Mouse (Mus musculus) embryonic fibroblast, embryonic 13.5 days (primary cell): Measurements from ENCODE around the gene Atf6. TPM values are rescaled to one million over a fixed set of nuclear protein-coding genes. Genes with fewer than 3 reads are reported as not detected.
A peak's percentile ranks its signal among the peaks of the same experiment; 100 is the strongest.

Experiments
- H3K27ac ChIP-seq: 2 replicates; pipeline ENCODE4 v1.5.1; 2012; ENCODE audit warnings: low read length, control low read depth, inconsistent platforms; ENCODE audit not compliant: insufficient read depth
- H3K4me1 ChIP-seq: 2 replicates; pipeline ENCODE4 v1.6.1; 2011; ENCODE audit warnings: low read length; ENCODE audit not compliant: control insufficient read depth, insufficient read depth
- H3K4me3 ChIP-seq: 2 replicates; pipeline ENCODE4 v1.5.1; 2011; ENCODE audit warnings: mild to moderate bottlenecking, control low read depth, low read length; ENCODE audit not compliant: insufficient read depth
- CTCF ChIP-seq: IDR thresholded peaks from 2 replicates; pipeline ENCODE4 v1.5.1; 2011; ENCODE audit warnings: mild to moderate bottlenecking, control low read depth, low read length, moderate library complexity, borderline replicate concordance; ENCODE audit not compliant: insufficient read depth
- POLR2A ChIP-seq: IDR thresholded peaks from 2 replicates; pipeline ENCODE4 v1.6.1; 2011; ENCODE audit warnings: low read depth, mild to moderate bottlenecking, control low read depth, low read length, moderate library complexity
- polyA plus RNA-seq: library from polyadenylated mRNA; stranded (reverse); fragments of >200 nt; gene quantifications from 2 replicates; pipeline ENCODE4 v1.2.4, GENCODE M21; 2011; ENCODE audit warnings: low read depth; ENCODE audit not compliant: missing spikeins, insufficient read length

The Atf6 gene
- polyA plus RNA-seq, 1 experiment = 26.8 TPM

GRCm38 (mm10) chr1:170679624-170680023 is 187.9 kb downstream of the Atf6 start:
- Histone ChIP-seq H3K4me1 (no peaks in the 10 kb centered on the region), H3K27ac (no peak overlapping the region), H3K4me3 (no peak overlapping the region)
- no peak for TF ChIP-seq POLR2A
- no peak for TF ChIP-seq CTCF

DNA sequence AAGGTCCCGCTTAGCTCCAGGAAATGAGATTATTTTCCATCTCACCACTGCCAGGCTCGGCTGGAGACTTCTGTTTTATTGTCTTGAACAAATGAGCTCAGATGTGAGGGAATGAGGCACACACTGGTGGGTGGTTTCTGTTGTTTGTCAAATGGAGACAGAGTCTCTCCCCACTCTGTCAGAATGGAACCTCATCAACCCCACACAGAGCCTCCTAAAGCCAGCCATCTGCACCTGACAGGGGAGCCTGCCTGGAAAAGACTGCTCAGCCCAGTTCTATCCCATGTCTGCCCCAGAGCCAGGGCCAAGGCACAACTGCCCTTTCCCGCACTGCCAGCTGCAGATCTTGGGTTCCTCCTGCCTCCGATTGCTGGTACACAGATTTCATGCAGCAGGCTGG is 188.7 kb downstream of the Atf6 start:
- Histone ChIP-seq H3K4me3 (no peak overlapping the region), H3K4me1 (no peaks in the 10 kb centered on the region), H3K27ac (no peak overlapping the region)
- no peak for TF ChIP-seq POLR2A
- no peak for TF ChIP-seq CTCF

- TF ChIP-seq CTCF (no peak), POLR2A (no peak)
- Histone ChIP-seq H3K4me3 (no peak overlapping the region), H3K27ac (no peak overlapping the region), H3K4me1 (no peaks in the 10 kb centered on the region)
Measured at GRCm38 (mm10) chr1:170677681-170678080, 189.9 kb downstream of the Atf6 start.

GRCm38 (mm10) chr1:170674184-170674775 is 193.3 kb downstream of the Atf6 start:
- no peak overlapping the region for H3K4me3 ChIP-seq
- no peak for TF ChIP-seq POLR2A
- TF ChIP-seq CTCF = no peak
- no peaks in the 10 kb centered on the region for H3K4me1 ChIP-seq
- H3K27ac ChIP-seq = no peak overlapping the region

GRCm38 (mm10) chr1:170665200-170665599 is 202.4 kb downstream of the Atf6 start:
- Histone ChIP-seq H3K4me1 (no peaks in the 10 kb centered on the region), H3K4me3 (no peak overlapping the region), H3K27ac (peak overlapping the region; percentile 16; the same call in 1 of the 2 replicates)
- no peak for TF ChIP-seq POLR2A
- TF ChIP-seq CTCF = no peak

GRCm38 (mm10) chr1:170664620-170665185 is 202.9 kb downstream of the Atf6 start:
- Histone ChIP-seq H3K4me1 (no peaks in the 10 kb centered on the region), H3K4me3 (no peak overlapping the region), H3K27ac (peak overlapping the region; percentile 16; the same call in 1 of the 2 replicates)
- no peak for TF ChIP-seq POLR2A
- TF ChIP-seq CTCF = no peak

GRCm38 (mm10) chr1:170659260-170659659 is 208.3 kb downstream of the Atf6 start:
- H3K4me1 ChIP-seq = no peaks in the 10 kb centered on the region
- TF ChIP-seq CTCF (no peak), POLR2A (no peak)
- no peak overlapping the region for H3K4me3 ChIP-seq
- H3K27ac ChIP-seq = no peak overlapping the region

DNA sequence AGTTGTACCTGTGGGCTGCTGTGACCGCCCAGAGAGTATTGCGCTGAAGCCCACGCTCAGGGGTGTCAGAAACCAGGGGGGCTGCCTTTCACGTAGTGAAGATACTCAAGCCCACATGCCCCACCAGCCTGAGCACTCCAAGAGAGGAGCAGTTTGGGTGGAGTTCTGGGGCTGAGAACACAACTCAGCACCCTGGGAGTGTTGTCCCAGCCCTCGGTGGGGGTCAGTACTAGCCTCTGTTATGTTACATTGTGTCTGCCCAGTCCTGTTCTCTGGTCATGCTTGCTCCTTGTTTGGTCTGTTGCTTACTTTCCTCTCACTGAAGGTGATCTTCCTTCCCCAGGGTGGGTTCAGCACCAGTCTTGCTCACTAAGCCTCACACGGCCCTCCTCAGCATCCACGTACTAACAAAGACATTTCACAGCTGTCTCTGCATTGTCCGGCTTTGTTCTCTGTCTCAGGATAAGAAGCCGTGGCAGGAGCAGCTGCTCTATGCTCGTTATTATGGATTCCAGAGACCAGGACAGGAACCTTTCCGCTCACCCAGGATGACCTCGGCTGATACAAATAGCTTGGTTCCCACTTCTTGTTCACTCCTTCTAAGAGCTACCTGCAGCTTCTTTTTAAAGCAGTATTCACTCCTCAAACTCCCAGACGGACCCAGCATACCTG is 209.8 kb downstream of the Atf6 start:
- TF ChIP-seq CTCF (no peak), POLR2A (no peak)
- no peak overlapping the region for H3K4me3 ChIP-seq
- H3K27ac ChIP-seq = no peak overlapping the region
- H3K4me1 ChIP-seq = no peaks in the 10 kb centered on the region

- H3K4me1 ChIP-seq = no peaks in the 10 kb centered on the region
- no peak overlapping the region for H3K27ac ChIP-seq
- no peak overlapping the region for H3K4me3 ChIP-seq
- TF ChIP-seq POLR2A = no peak
- no peak for TF ChIP-seq CTCF
Measured at GRCm38 (mm10) chr1:170657228-170657521, 210.4 kb downstream of the Atf6 start.

DNA sequence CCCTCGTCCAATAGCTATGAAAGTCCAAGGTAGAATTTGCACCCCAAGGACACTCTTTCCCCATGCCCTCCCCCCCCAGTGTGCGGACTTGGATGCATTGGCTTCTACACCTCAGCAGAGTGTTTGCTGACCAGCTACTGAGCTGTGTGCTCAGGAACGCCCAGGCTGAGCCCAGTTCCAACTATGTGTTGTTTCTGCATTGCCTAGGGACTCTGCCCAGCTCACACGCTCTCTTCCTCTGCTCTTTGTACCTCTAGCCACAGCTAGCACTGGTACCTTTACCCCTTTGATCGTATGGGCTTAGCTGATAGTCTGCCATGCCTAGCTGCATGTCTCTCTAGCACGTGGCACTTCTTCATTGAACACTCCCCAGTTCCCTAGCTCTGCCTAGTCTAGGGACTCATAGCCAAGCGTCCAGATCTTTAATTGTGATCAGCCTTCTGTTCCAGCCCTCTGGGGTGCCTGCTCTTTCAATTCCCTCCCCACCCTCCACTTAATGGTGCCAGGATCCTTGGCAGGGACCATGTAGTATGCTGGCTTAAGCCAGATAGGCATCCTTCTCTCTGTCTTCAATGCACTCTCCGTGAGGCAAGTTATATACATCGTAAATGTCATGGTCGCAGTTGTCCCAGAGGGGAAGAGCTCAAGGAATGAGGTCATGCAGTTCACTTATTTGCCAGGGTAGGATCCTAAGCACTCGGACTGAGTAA is 210.9 kb downstream of the Atf6 start:
- Histone ChIP-seq H3K27ac (no peak overlapping the region), H3K4me1 (no peaks in the 10 kb centered on the region), H3K4me3 (no peak overlapping the region)
- no peak for TF ChIP-seq CTCF
- no peak for TF ChIP-seq POLR2A
